Mouse (Mus musculus) ES-Bruce4 (cell line): Measurements from ENCODE around the gene Ddn.

Source experiments
- CTCF ChIP-seq: IDR thresholded peaks from one replicate; pipeline ENCODE4 v1.8.1; 2011; ENCODE audit warnings: low read depth, low read length
- EP300 ChIP-seq: IDR thresholded peaks from 2 replicates; pipeline ENCODE4 v1.6.1; 2011; ENCODE audit warnings: low read depth, low read length; ENCODE audit not compliant: insufficient read depth

DNA sequence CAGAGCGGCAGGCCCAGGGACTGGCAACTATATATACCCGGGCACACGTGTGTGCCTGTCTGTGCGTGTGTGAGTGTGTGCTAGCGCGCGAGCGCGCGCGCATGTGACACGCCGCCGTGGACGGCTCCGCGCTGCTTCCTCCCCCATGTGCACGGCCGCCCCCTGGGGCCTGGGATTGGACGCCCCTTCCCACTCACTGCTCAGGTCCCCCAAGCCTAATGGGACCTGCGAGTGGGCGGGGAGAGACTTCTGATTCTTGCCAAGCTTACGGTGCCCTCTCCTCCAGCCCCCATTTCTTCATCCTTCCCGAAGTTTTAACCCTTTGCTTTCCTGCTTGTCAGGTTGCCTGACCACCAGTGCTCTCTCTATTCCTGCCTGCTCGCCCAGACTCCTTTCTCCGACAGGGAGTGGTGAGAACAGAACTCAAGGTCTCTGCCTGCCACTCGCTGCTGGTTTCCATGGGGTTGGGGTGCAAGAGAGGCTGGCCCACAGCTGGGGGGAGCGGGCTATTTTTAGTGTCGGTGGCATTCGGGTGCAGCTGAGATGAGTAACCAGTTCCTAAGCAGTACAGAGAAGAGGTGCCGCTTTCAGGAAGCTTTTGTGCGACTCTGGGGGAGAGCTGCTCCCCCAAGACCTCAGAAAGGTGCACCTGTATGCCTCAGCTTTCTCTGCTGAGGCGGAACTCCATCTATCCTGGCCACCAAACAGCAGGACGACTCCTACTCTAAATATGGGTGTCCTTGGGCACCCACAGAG is 1.2 kb downstream of the Ddn start:
- TF ChIP-seq CTCF, result no peak
- no peak for TF ChIP-seq EP300
